Mouse (Mus musculus): Measurements from ENCODE around the gene Bach1.

DNA sequence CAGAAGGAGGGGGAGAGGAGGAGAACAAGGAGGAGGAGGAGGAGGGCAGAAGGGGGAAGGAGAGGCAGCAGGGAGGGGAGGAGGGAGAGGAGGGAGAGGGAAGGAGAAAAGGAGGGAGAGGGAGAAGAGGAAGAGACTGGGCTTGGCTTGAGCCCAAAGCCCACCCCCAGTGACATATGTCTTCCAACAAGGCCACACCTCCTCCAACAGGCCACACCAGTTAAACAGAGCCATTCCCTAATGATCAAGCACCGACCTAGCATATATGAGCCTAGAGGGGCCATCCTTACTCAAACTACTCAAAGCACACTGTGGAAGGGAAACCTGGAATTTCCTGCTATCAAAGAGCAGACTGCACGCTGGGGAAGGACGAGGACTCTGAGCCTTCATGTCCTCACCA lies 16.9 kb upstream of the Bach1 start:
- TF ChIP-seq CTCF (IDR thresholded peaks at IDR 0.05; ENCODE audit: borderline replicate concordance, insufficient read depth, low read length) (no peak), POLR2A (IDR thresholded peaks at IDR 0.05; ENCODE audit: low read depth, low read length) (no peak)
